Mouse (Mus musculus) megakaryocyte, embryonic 14.5 days (primary cell): Measurements from ENCODE around the gene Cdk4.

Experiments used
- FLI1 ChIP-seq: IDR thresholded peaks from 2 replicates; pipeline ENCODE4 v1.6.1; 2012; ENCODE audit warnings: low read length, inconsistent platforms, mixed read lengths
- GATA1 ChIP-seq: IDR thresholded peaks from 3 replicates; pipeline ENCODE4 v1.6.1; 2012; ENCODE audit warnings: mixed read lengths, low read length, inconsistent platforms, borderline replicate concordance

DNA sequence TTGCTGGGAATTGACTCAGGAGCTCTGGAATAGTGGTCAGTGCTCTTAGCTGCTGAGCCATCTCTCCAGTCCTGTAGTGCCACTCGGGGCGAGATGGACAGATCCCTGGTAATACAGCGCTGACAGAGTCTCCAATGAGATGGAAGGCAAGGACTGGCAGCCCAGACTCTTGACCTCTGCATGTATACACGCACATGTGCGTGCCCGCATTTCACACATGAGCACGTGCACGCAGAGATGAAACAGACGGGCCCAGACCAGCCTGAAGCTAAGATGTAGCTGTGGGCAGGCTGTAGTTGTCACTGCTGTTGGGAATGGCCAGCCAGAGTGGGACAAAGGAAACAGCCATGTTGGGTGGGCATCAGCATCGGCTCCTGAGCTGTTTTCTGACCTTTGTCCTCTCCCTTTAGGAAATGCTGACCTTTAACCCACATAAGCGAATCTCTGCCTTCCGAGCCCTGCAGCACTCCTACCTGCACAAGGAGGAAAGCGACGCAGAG, 3.2 kb downstream of the Cdk4 start:
- TF ChIP-seq FLI1 (no peak), GATA1 (no peak)
